Mouse (Mus musculus) hindbrain, postnatal 0 days (tissue): ENCODE data around the gene Lysmd1. TPM values are rescaled to one million over a fixed set of nuclear protein-coding genes. Genes with fewer than 3 reads are reported as not detected.

Experiments
- ATAC-seq: fragments of 200-750 bp; cut with Nextera tagmentation; 2 replicates; pipeline ENCODE4 v1.8.0; 2017; ENCODE audit warnings: mild to moderate bottlenecking, moderate TSS enrichment, moderate library complexity
- DNase-seq: peaks from one replicate; pipeline ENCODE4 v3.0.0-alpha.2; 2015; ENCODE audit warnings: low spot score
- H3K27ac ChIP-seq: fragments of 300-500 bp; sonication (generic); 2 replicates; pipeline ENCODE4 v1.5.1; 2014; ENCODE audit warnings: mild to moderate bottlenecking
- H3K27me3 ChIP-seq: fragments of 300-500 bp; sonication (generic); 2 replicates; pipeline ENCODE4 v1.6.1; 2014; ENCODE audit warnings: low read length, mixed read lengths; ENCODE audit not compliant: insufficient read depth
- H3K36me3 ChIP-seq: fragments of 300-500 bp; sonication (generic); 2 replicates; pipeline ENCODE4 v1.6.1; 2014; ENCODE audit warnings: low read length, mixed read lengths; ENCODE audit not compliant: insufficient read depth
- H3K4me1 ChIP-seq: fragments of 300-500 bp; sonication (generic); 2 replicates; pipeline ENCODE4 v1.6.1; 2014; ENCODE audit warnings: antibody characterized with exemption, low read length, mixed read lengths; ENCODE audit not compliant: insufficient read depth
- H3K4me2 ChIP-seq: fragments of 300-500 bp; sonication (generic); 2 replicates; pipeline ENCODE4 v1.6.1; 2014; ENCODE audit warnings: low read depth, mild to moderate bottlenecking, low read length, moderate library complexity, mixed read lengths
- H3K4me3 ChIP-seq: fragments of 300-500 bp; sonication (generic); 2 replicates; pipeline ENCODE4 v1.5.1; 2014; ENCODE audit warnings: low read length
- H3K9ac ChIP-seq: fragments of 300-500 bp; sonication (generic); replicated peaks from 2 replicates; pipeline ENCODE4 v1.6.1; 2014; ENCODE audit warnings: mild to moderate bottlenecking, low read length, moderate library complexity, mixed read lengths
- H3K9me3 ChIP-seq: fragments of 300-500 bp; sonication (generic); 2 replicates; pipeline ENCODE4 v1.6.1; 2016; ENCODE audit warnings: low read length, mixed read lengths
- CTCF ChIP-seq: IDR thresholded peaks from 2 replicates; pipeline ENCODE4 v1.5.1; 2016; ENCODE audit warnings: antibody characterized with exemption, control low read depth, low read depth
- WGBS: fragments of 180-500 bp; shearing (Covaris S2); extraction: QIAGEN DNeasy Blood & Tissue Kit; methylation state at CpG from one replicate; pipeline ENCODE4 v1.1.7; 2014; 5-methylcytosine and 5-hydroxymethylcytosine counted together
- polyA plus RNA-seq: library from polyadenylated mRNA; unstranded; fragments of >200 nt; fragmentation: Nextera tagmentation; extraction: Ambion mirVana; gene quantifications from 2 replicates; pipeline ENCODE4 v1.2.1, GENCODE M21; 2015
- total RNA-seq: library from RNA; depleted of rRNA; stranded (reverse); fragments of >200 nt; gene quantifications from 2 replicates; pipeline ENCODE4 v1.2.3, GENCODE M21; 2014

Lysmd1 gene
- total and polyA plus RNA-seq, 2 experiments from 2014 or later: 33.4 to 42.4 TPM

- H3K4me1 ChIP-seq: peaks cover 14% of the 10 kb centered on the region
- 7% methylated on average over 2 of the region's 2 CpGs for WGBS
Observed at GRCm38 (mm10) chr3:95162345-95162628, 28.4 kb downstream of the Lysmd1 start.

GRCm38 (mm10) chr3:95163419-95164255 lies 29.7 kb downstream of the Lysmd1 start:
- WGBS: 35% methylated on average over 11 of the region's 11 CpGs
- Histone ChIP-seq H3K9ac (0 out of 2 replicates have a peak overlapping the region, but pooled peaks have one; percentile 37), H3K9me3 (no peaks in the 10 kb centered on the region), H3K4me3 (0 out of 2 replicates have a peak overlapping the region, but pooled peaks have one; percentile 2), H3K36me3 (peaks cover 22% of the 10 kb centered on the region), H3K27ac (peak overlapping the region; percentile 5; the same call in 1 of the 2 replicates), H3K4me1 (peaks cover 14% of the 10 kb centered on the region), H3K4me2 (peak overlapping the region; percentile 83), H3K27me3 (no peaks in the 10 kb centered on the region)
- DNase-seq (peak; percentile 49), ATAC-seq (peak; percentile 11; the same call in 1 of the 2 replicates)
- TF ChIP-seq CTCF: no peak

More at GRCm38 (mm10) chr3:95162345-95162628, 28.4 kb downstream of the Lysmd1 start:
- Histone ChIP-seq H3K36me3 (peaks cover 8% of the 10 kb centered on the region; the same call in 1 of the 2 replicates), H3K4me2 (peak overlapping the region; percentile 83), H3K27ac (peak overlapping the region; percentile 68), H3K9me3 (no peaks in the 10 kb centered on the region), H3K9ac (peak overlapping the region; percentile 78), H3K4me3 (peak overlapping the region; percentile 93), H3K27me3 (no peaks in the 10 kb centered on the region)
- DNase-seq: peak; percentile 39
- ATAC-seq: no peak
- no peak for TF ChIP-seq CTCF

GRCm38 (mm10) chr3:95164256-95164550 lies 30.3 kb downstream of the Lysmd1 start:
- DNase-seq (no peak), ATAC-seq (no peak)
- Histone ChIP-seq H3K36me3 (peaks cover 27% of the 10 kb centered on the region), H3K27me3 (no peaks in the 10 kb centered on the region), H3K4me3 (no peak overlapping the region), H3K4me1 (peaks cover 14% of the 10 kb centered on the region), H3K4me2 (peak overlapping the region; percentile 83; the same call in 1 of the 2 replicates), H3K9me3 (no peaks in the 10 kb centered on the region), H3K27ac (0 out of 2 replicates have a peak overlapping the region, but pooled peaks have one; percentile 5), H3K9ac (no peak overlapping the region)
- WGBS: 61% methylated on average over 3 of the region's 5 CpGs
- no peak for TF ChIP-seq CTCF

GRCm38 (mm10) chr3:95164840-95165239 lies 31.0 kb downstream of the Lysmd1 start:
- peaks cover 34% of the 10 kb centered on the region for H3K36me3 ChIP-seq
- DNase-seq: no peak

GRCm38 (mm10) chr3:95169996-95170395 lies 36.1 kb downstream of the Lysmd1 start:
- H3K9ac ChIP-seq: no peak overlapping the region
- ATAC-seq (no peak), DNase-seq (no peak)
- WGBS: 87% methylated on average over 10 of the region's 10 CpGs
- no peaks in the 10 kb centered on the region for H3K27me3 ChIP-seq
- H3K4me2 ChIP-seq: no peak overlapping the region
- H3K36me3 ChIP-seq: peaks cover 59% of the 10 kb centered on the region
- H3K9me3 ChIP-seq: no peaks in the 10 kb centered on the region
- no peaks in the 10 kb centered on the region for H3K4me1 ChIP-seq
- TF ChIP-seq CTCF: no peak
- H3K27ac ChIP-seq: no peak overlapping the region
- no peak overlapping the region for H3K4me3 ChIP-seq

More at GRCm38 (mm10) chr3:95164840-95165239, 31.0 kb downstream of the Lysmd1 start:
- ATAC-seq: no peak
- Histone ChIP-seq H3K27ac (no peak overlapping the region), H3K9me3 (no peaks in the 10 kb centered on the region), H3K27me3 (no peaks in the 10 kb centered on the region), H3K4me3 (no peak overlapping the region), H3K4me2 (no peak overlapping the region), H3K4me1 (peaks cover 14% of the 10 kb centered on the region), H3K9ac (no peak overlapping the region)
- WGBS: 81% methylated on average over 5 of the region's 5 CpGs
- TF ChIP-seq CTCF: no peak

GRCm38 (mm10) chr3:95171105-95171504 lies 37.2 kb downstream of the Lysmd1 start:
- Histone ChIP-seq H3K9ac (no peak overlapping the region), H3K4me2 (no peak overlapping the region), H3K9me3 (no peaks in the 10 kb centered on the region), H3K4me1 (no peaks in the 10 kb centered on the region), H3K27me3 (no peaks in the 10 kb centered on the region), H3K27ac (no peak overlapping the region), H3K36me3 (peaks cover 57% of the 10 kb centered on the region), H3K4me3 (no peak overlapping the region)
- DNase-seq (no peak), ATAC-seq (no peak)
- no peak for TF ChIP-seq CTCF
- WGBS: 80% methylated on average over 6 of the region's 6 CpGs
